Mouse (Mus musculus): ENCODE measurements around the gene Lclat1.
"Not testable (repeated sequence)": the region's sequence is repeated elsewhere in the genome, so short reads cannot be mapped to it uniquely, and the experiment has no call there.

Lclat1 gene

DNA sequence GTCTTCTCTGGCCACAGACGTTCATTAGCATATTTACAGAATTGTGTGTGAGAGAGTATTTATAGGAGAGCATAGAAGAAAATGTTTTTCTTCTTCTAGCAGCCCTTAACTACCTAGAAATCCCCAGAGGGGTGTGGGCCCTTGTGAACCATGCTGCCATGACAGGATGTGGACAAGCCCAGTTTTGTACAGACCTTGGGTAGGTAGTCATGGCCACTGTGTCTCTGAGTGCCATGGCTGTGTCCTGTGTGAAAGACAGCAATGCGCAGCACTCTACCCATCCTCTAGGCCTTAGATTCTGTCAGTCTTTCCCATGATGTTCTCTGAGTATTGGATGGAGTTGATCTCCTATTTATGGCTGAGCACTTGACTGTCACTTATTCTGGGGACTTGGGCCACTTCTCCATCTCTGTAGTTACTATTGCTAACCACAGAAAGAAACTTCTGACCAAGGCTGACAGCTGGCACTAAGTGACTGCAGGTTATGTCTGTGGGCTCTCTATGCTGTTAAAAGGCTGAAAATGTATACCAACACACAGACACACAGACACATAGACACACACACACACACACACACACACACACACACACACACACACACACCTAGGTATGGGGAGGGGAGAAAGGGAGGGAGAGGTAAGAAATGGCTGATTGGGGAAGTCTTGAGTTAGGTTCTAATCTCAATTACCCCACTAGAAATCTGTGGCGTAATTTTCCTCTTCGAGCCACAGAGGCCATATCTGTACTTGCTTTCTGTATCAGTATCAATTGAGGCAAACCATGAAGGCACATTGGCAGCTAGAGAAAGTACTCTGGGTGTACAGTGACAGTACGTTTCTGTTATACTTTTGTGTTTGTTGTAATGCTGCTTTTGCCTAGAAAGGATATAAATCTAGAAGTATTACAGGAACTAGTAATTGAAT is 29.0 kb downstream of the Lclat1 start:
- H3K36me3 ChIP-seq (ENCODE audit: insufficient read depth, low read length) = no peaks in the 10 kb centered on the region
- H3K9me3 ChIP-seq (ENCODE audit: low read length) = peaks cover 13% of the 10 kb centered on the region
- H3K4me3 ChIP-seq (replicated peaks; ENCODE audit: low read length) = no peak overlapping the region
- no peaks in the 10 kb centered on the region for H3K4me1 ChIP-seq (replicated peaks; ENCODE audit: low read depth, low read length)
- no peaks in the 10 kb centered on the region for H3K27me3 ChIP-seq (ENCODE audit: insufficient read depth, low read length)
- no peak for TF ChIP-seq POU5F1 (IDR thresholded peaks at IDR 0.05; ENCODE audit: borderline replicate concordance, low read length)
- no peak for TF ChIP-seq CTCF (conservative IDR thresholded peaks at IDR 0.05; ENCODE audit: low read length)
- TF ChIP-seq NANOG (IDR thresholded peaks at IDR 0.05; ENCODE audit: borderline replicate concordance, low read length) = no peak

DNA sequence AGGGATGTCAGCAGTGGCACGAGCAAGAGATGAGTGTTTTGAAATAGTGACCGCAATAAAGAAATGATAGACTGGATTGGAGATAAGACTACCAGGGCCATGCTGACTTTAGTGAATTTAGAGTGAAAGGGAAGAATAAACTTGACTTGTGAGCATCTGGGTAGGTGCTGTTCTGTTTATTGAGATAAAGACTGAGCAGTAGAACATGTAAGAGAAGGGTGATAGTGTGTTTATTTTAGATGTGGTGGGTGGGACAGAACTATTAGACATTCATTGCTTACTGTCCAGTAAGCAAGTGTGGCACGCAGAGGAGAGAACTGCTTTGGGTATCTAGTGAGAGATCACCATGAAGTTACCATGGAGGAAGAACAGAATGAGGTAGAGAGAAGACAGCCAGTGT is 30.4 kb downstream of the Lclat1 start:
- Histone ChIP-seq H3K4me1 (replicated peaks; ENCODE audit: low read depth, low read length) (no peaks in the 10 kb centered on the region), H3K36me3 (ENCODE audit: insufficient read depth, low read length) (no peaks in the 10 kb centered on the region), H3K9me3 (ENCODE audit: low read length) (no peaks in the 10 kb centered on the region), H3K4me3 (replicated peaks; ENCODE audit: low read length) (no peak overlapping the region), H3K27me3 (ENCODE audit: insufficient read depth, low read length) (no peaks in the 10 kb centered on the region)
- TF ChIP-seq CTCF (conservative IDR thresholded peaks at IDR 0.05; ENCODE audit: low read length) (no peak), POU5F1 (IDR thresholded peaks at IDR 0.05; ENCODE audit: borderline replicate concordance, low read length) (no peak), NANOG (IDR thresholded peaks at IDR 0.05; ENCODE audit: borderline replicate concordance, low read length) (no peak)

DNA sequence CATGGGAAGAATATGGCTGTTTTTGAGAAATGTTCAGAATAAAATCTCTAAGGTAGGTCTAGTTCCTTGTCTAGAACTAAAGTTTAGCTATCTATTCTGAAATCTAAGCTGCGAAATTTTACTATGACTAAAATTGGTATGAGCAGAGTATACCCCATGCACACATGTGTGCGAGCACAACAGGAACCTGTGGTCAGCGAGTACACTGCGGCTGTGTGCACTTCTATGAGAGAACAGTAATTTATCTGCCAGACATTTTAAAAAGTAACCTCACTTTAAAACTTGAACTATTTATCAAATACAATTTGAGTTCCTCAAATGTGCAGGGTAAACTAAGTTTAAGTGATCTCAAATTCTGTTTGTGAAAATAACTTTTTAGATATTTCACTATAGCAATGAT is 34.2 kb downstream of the Lclat1 start:
- H3K4me1 ChIP-seq (replicated peaks; ENCODE audit: low read depth, low read length) = no peaks in the 10 kb centered on the region
- no peak for TF ChIP-seq POU5F1 (IDR thresholded peaks at IDR 0.05; ENCODE audit: borderline replicate concordance, low read length)
- TF ChIP-seq NANOG (IDR thresholded peaks at IDR 0.05; ENCODE audit: borderline replicate concordance, low read length) = no peak
- no peak for TF ChIP-seq CTCF (conservative IDR thresholded peaks at IDR 0.05; ENCODE audit: low read length)
- H3K4me3 ChIP-seq (replicated peaks; ENCODE audit: low read length) = no peak overlapping the region
- no peaks in the 10 kb centered on the region for H3K27me3 ChIP-seq (ENCODE audit: insufficient read depth, low read length)
- no peaks in the 10 kb centered on the region for H3K36me3 ChIP-seq (ENCODE audit: insufficient read depth, low read length)
- no peaks in the 10 kb centered on the region for H3K9me3 ChIP-seq (ENCODE audit: low read length)

DNA sequence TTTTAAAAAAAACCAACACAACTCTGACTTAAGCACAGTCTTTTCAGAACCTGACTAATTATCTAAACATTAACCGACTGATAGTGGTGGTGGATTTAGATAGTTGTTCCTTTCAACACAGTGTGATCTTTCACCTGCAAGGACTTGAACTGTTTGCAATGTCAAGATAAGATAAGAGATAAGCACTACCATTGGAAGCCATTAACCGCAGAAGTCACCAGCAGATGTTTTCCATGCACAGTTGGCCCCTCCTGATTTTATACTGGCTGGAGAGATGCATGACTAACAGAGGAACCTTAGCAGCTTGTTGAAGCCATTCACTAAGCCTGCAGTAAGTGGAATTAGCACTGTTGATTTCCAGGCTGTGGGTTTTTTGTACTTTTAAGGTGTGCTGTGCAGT is 34.7 kb downstream of the Lclat1 start:
- no peak for TF ChIP-seq NANOG (IDR thresholded peaks at IDR 0.05; ENCODE audit: borderline replicate concordance, low read length)
- no peak for TF ChIP-seq CTCF (conservative IDR thresholded peaks at IDR 0.05; ENCODE audit: low read length)
- TF ChIP-seq POU5F1 (IDR thresholded peaks at IDR 0.05; ENCODE audit: borderline replicate concordance, low read length) = no peak
- no peaks in the 10 kb centered on the region for H3K9me3 ChIP-seq (ENCODE audit: low read length)

DNA sequence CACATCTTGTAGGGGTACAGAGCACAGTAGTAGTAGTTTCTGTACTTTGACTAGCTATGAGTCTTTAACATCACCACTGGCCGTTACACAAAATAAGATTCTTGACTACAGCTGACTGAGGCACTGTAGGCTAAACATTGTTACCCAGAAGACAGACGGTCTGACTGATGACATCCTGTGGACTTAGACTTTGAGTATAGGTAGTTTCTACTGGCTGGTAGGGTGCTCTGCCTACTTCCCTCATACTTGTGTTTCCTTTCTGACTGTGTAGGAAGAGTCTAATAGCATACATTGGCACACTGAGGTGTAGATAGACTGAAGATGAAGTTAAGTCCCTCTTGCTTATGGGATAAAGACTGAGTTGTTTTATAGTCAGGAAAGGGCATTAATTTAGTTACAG is 37.6 kb downstream of the Lclat1 start:
- no peaks in the 10 kb centered on the region for H3K36me3 ChIP-seq (ENCODE audit: insufficient read depth, low read length)
- TF ChIP-seq CTCF (conservative IDR thresholded peaks at IDR 0.05; ENCODE audit: low read length) (no peak), POU5F1 (IDR thresholded peaks at IDR 0.05; ENCODE audit: borderline replicate concordance, low read length) (no peak), NANOG (IDR thresholded peaks at IDR 0.05; ENCODE audit: borderline replicate concordance, low read length) (no peak)
- H3K9me3 ChIP-seq (ENCODE audit: low read length) = no peaks in the 10 kb centered on the region
- H3K4me3 ChIP-seq (replicated peaks; ENCODE audit: low read length) = no peak overlapping the region
- H3K27me3 ChIP-seq (ENCODE audit: insufficient read depth, low read length) = no peaks in the 10 kb centered on the region
- no peaks in the 10 kb centered on the region for H3K4me1 ChIP-seq (replicated peaks; ENCODE audit: low read depth, low read length)

More for the DNA sequence above, 34.7 kb downstream of the Lclat1 start:
- Histone ChIP-seq H3K4me1 (replicated peaks; ENCODE audit: low read depth, low read length) (no peaks in the 10 kb centered on the region), H3K4me3 (replicated peaks; ENCODE audit: low read length) (no peak overlapping the region), H3K36me3 (ENCODE audit: insufficient read depth, low read length) (no peaks in the 10 kb centered on the region), H3K27me3 (ENCODE audit: insufficient read depth, low read length) (no peaks in the 10 kb centered on the region)

DNA sequence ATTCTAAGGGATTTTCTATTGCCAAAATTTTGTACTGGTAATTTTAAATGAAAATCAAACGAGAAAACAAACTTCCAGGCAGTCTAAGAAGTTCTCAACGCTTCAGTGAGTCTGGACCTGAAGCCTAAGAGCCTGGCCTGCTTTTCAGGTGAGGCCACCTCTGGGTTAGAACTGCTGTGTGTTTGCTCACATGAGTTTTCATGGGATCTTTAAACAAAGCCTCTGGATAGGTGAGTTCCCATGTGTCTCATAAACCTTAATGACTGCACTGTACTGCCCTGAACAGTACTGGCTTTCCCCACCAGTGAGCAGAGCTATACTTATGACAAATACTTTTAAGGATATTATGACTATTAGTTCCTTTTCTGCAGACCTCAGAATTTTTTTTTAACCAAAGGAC is 40.8 kb downstream of the Lclat1 start:
- Histone ChIP-seq H3K36me3 (ENCODE audit: insufficient read depth, low read length) (no peaks in the 10 kb centered on the region), H3K9me3 (ENCODE audit: low read length) (no peaks in the 10 kb centered on the region), H3K27me3 (ENCODE audit: insufficient read depth, low read length) (no peaks in the 10 kb centered on the region), H3K4me1 (replicated peaks; ENCODE audit: low read depth, low read length) (no peaks in the 10 kb centered on the region), H3K4me3 (replicated peaks; ENCODE audit: low read length) (no peak overlapping the region)
- no peak for TF ChIP-seq POU5F1 (IDR thresholded peaks at IDR 0.05; ENCODE audit: borderline replicate concordance, low read length)
- TF ChIP-seq NANOG (IDR thresholded peaks at IDR 0.05; ENCODE audit: borderline replicate concordance, low read length) = no peak
- TF ChIP-seq CTCF (conservative IDR thresholded peaks at IDR 0.05; ENCODE audit: low read length) = no peak

DNA sequence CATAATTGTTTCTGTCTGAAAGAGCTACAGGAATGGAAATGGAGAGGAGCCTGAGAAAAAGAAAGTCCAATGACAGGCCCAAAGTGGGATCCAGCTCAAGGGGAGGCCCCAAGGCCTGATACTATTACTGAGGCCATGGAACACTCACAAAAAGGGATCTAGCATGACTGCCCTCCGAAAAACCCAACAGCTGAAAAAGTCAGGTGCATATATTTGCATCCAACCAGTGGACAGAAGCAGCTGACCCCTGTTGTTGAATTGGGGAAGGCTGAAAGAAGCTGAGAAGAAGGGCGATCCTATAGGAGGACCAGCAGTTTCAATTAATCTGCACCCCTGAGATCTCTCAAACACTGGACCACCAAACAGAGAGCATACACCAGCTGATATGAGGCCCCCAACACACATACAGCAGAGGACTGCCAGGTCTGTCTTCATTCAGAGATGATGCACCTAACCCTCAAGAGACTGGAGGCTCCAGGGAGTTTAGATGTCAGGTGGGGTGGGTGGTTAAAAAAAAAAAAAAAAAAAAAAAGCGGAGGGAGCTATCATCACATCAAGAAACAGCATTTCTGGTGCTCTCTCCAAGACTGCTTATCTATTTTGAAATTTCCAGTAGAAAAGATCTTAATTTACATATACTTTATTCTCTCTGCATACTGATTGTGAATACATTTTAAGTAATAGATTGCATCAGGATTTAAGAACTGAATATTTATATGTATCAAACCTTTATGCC is 45.2 kb downstream of the Lclat1 start:
- not testable (repeated sequence) for H3K4me1 ChIP-seq (replicated peaks; ENCODE audit: low read depth, low read length); H3K36me3 ChIP-seq (ENCODE audit: insufficient read depth, low read length); H3K9me3 ChIP-seq (ENCODE audit: low read length); H3K27me3 ChIP-seq (ENCODE audit: insufficient read depth, low read length); H3K4me3 ChIP-seq (replicated peaks; ENCODE audit: low read length)

DNA sequence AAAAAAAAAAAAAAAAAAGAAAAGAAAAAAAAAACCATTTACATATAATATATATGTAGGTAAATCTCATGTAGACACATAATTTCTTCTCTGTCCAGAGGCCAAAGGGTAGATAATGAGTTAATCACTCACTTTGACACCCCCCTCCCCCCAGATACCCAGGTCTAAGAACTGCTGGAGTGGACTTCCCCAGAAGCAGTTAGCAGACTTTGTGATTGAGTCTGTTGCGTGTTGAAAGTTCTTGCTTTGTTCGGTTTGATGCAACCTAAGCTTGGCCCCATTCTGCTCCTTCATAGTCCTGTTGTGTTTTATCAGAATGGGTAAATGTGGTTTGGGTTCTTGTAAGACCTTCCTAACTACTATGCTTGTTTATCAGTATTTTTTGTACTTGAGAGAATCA is 45.9 kb downstream of the Lclat1 start:
- Histone ChIP-seq H3K9me3 (ENCODE audit: low read length) (no peaks in the 10 kb centered on the region), H3K4me3 (replicated peaks; ENCODE audit: low read length) (no peak overlapping the region), H3K36me3 (ENCODE audit: insufficient read depth, low read length) (no peaks in the 10 kb centered on the region), H3K4me1 (replicated peaks; ENCODE audit: low read depth, low read length) (no peaks in the 10 kb centered on the region), H3K27me3 (ENCODE audit: insufficient read depth, low read length) (no peaks in the 10 kb centered on the region)
- TF ChIP-seq NANOG (IDR thresholded peaks at IDR 0.05; ENCODE audit: borderline replicate concordance, low read length) (no peak), POU5F1 (IDR thresholded peaks at IDR 0.05; ENCODE audit: borderline replicate concordance, low read length) (no peak), CTCF (conservative IDR thresholded peaks at IDR 0.05; ENCODE audit: low read length) (no peak)

Data from E14TG2a.4 (cell line).